Mouse (Mus musculus): ENCODE data around the gene Pigm. TPM values are rescaled to one million over a fixed set of nuclear protein-coding genes. Genes with fewer than 3 reads are reported as not detected.

Pigm gene
- total RNA-seq, 1 experiment from 2014 or later, result 13.1 TPM

DNA sequence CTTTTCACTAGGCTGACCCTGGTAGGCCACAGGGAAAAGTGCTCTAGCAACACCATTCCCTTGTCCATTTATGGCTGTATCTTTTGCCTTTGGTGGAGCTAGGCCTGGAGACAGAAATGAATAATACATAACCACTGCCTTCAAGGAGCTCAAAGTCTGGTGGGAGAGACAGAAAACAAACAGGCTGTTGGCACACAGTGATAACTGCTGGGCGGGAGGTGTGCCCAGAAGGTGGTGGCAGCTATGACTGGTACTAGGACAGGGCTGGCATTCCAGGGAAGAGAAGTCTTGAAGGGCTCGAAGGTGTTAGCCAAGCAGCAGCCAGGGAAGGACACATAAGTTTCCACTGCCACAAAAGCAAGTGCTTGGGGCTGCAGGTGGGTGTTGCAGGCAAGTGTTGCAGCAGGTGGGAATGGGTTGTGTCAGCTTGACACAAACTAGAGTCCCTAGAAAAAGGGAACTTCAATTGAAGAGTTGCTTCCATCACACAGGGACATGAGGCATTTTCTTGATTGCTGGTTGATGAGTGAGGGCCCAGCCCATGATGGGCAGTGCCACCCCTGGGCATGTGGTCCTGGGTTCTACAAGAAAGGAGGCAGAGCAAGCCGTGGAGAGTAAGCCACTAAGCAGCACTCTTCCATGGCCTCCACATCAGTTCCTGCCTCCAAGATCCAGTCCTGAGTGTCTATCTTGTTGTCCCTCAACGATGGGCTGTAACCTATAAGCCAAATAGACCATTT is 37.3 kb downstream of the Pigm start:
- DNase-seq, result no peak

DNA sequence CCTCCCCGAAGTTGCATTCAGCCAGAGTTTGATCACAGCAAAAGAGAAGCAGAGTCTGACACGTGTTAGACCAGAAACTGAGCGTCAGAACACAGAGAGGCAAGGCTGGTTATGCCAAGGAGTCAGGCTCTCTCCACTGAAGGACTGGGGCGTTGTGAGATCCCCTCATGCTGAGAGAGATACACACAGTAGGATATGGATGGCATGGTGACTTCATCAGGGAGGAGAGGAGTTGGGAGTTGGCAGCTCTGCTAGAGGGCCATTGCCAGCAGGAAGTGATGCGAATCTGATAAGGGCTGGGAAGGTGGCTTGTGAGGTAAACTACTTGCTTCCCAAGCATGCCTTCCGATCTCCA is 37.9 kb downstream of the Pigm start:
- no peak for DNase-seq

GRCm38 (mm10) chr1:172415061-172415460 is 38.7 kb downstream of the Pigm start:
- no peak for DNase-seq

DNA sequence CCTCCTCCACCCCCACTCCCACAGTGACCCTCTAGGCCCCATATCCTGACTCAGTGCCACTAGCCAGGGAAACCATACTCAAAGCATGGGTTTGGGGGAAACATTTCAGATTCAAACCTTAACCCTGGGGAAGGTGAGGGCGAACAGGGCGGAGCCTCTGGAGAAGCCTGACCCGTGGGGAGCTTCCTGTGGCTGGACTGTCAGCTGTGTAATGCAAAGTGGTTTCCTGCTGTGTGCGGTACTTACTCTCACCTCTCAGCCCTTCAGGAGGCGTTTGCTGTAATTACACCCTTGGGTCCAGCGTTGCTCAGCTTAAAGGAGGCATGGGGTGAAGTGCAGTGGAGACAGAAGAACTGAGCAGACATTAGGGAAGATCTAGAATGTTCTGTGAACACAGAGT is 41.8 kb downstream of the Pigm start:
- DNase-seq, result no peak

DNA sequence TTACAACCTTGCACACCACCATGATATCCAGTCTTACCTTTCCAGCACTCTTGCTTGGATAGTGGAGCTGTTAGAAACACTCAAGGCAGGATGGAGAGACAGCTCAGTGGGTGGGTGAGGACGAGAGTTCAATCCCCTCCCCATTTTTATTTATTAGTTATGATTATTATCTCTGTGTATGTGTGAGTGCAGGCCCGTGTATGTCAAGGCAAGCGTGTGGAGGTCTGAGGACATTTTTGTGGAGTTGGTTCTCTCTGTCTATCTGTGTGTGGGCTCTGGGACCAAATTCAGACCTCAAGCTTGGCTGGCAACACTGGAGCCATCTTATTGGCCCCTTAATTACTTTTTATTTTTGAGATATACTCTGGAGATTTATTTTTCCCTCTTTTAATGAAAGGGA is 42.3 kb downstream of the Pigm start:
- no peak for DNase-seq

- DNase-seq, result no peak
Measured at GRCm38 (mm10) chr1:172420181-172420580, 43.8 kb downstream of the Pigm start.

DNA sequence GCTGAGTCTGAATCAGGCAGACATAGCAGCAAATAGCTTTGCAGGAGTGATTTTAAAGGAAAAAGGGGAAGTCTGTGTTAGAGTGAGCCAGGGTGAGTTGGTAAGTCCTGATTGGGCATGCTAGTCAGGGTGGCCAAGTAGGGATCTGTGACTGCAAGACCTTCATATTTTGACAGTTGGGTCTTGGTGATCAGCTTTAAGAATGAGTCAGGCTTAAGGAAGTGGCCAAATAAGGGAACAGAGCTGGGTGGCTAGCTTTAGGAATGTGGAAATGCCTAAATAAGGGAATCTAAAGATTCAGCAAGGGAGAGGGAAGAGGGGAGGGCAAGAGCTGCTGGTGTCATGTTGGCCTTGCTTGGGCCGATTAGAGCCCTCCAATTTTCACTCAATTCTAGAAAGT is 47.0 kb downstream of the Pigm start:
- DNase-seq, result no peak

GRCm38 (mm10) chr1:172426419-172426818 is 50.1 kb downstream of the Pigm start:
- DNase-seq, result no peak

- no peak for DNase-seq
Measured at GRCm38 (mm10) chr1:172427841-172428240, 51.5 kb downstream of the Pigm start.

DNA sequence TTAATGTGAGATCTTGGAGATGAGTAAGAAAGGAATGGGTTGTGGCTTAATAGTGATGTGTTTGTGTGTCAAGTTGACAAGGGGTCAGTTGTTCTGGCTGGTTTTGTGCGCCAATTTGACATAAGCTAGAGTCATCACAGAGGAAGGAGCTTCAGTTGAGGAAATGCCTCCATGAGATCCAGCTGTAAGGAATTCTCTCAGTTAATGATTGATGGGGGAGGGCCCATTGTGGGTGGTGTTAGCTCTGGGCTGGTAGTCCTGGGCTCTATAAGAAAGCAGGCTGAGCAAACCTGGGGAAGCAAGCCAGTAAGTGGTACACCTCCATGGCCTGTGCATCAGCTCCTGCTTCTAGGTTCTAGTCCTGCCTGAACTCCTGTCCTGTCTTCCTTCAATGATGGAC is 52.3 kb downstream of the Pigm start:
- no peak for DNase-seq

DNA sequence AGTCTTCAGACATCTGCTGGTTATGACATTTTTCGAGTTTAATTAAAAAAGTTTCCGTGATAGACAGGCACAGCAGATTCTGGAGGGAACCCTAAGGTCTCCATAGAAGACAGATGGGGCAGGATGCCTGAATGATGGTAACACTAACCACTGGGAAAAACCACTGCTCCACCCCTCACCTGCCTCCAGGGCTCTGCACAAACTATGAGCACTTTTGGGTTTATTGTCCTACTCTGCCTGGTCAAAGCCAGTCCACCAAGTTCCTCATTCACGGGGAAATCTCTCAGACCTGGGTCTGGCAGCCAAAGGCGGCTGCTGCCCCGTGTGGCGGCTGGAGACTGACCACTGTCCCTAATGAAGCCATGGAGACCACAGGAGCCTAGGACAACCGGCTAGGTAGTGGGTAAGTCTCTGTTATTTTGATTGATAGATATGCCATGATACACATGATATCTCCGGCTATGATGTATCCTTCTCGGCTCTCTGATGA is 54.4 kb downstream of the Pigm start:
- no peak for DNase-seq

DNA sequence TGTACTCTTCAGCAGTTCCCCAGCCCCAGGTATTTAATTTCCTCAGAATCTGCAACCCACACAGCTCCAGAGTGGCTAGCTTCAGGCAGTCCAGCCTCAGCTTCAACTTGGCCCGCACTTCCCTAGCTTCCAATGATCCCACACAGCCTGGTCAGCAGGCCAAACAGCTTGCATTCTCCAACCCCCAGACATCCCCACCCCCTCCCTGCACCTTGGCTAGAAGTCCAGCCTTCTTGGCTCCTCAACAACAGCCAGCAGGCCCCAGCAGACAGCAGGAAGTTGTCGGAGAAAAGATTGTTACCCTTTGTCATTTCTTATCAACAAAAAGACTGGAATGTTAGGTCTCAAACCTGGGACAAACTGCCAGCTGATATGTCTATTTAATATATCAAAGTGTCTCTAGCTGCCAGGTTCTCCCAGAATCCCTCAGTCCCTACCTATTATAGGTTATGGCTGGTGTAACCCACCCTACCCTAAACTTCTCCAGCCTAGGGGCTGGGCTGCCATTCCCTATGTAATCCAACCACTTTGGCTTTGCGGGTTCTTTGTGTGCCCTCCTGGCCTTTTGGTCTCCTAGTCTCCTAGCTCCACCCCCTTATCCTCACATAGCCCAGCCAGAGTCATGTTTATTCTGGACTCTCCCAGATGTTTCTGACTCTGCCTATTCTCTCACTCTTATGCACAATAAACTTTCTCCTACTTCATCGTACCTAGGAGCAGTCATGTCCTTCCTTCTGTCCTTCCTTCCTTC is 55.7 kb downstream of the Pigm start:
- peak; percentile 8 for DNase-seq

DNA sequence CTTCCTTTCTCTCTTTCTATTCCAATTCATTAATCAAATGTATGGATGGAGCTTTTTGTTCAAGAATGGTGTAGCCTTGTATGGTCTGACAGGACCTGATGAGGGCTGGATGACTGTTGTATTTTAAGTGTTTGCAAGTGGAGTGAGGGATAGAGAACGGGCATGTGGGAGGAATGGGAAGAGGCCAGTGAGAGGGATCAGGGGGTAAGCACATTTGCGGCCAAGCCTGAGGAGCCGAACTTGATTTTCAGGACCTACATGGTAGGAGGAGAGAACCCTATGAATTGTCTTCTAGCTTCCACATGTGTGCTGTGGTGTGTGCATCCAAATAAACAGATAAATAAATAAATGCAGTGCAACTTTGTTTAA is 56.2 kb downstream of the Pigm start:
- DNase-seq, result no peak

DNA sequence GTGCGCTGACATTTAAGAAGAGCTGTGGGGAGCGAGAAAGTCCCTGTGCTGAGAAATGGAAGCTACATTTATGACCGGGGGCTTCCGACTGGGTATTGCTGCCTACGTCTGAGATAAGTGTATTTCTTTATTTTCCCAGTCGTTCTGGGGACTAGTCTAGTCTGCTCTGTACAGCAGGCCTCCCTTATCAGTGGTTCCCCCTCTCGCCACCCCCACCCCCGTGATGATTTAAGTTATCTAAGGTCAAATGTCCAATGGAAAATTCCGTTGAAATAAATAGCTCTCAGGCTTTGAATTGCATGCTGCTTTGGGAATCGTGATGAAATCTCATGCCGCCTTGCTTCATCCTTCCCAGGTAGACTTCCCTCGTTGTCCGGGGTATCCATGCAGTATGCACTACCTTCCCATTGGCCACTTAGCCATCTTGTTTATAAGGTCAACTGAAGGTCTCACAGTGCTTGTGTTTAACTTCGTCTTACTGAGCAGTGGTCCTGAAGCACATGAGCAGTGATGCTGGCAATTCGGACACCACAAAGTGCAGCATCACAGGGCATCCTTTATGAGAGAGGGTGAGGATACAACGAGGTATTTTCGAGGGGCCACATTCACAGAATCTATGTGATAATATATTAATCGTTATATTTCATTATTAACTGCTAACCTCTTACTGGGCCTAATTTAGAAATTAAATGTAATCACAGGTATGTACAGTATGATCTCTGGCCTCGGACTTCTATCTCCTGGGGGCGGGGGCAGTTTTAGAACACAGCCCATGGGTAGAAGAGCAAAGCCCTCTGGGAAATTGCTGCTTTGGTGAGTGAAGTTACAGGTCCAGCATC is 56.9 kb downstream of the Pigm start:
- DNase-seq, result no peak

Other genes starting within 250 kb of the Pigm start
- gene Pex19, start 249.8 kb upstream of the Pigm start, total RNA-seq (2021), result 106 and 158 TPM in 2 replicates
- gene Dcaf8, start 228.5 kb upstream of the Pigm start, total RNA-seq (2021), result 130 and 169 TPM in 2 replicates
- 48.3 and 52.1 TPM in 2 replicates for gene Pea15a, start 169.7 kb upstream of the Pigm start, total RNA-seq (2021)
- gene Casq1, start 156.7 kb upstream of the Pigm start, total RNA-seq (2021), result 1.00 TPM in 1 of 2 replicates, not detected in the other
- gene Atp1a4, start 118.1 kb upstream of the Pigm start, total RNA-seq (2021), result 0.88 and 2.3 TPM in 2 replicates
- 33.7 and 48.7 TPM in 2 replicates for gene Igsf8, start 114.9 kb upstream of the Pigm start, total RNA-seq (2021)
- gene Atp1a2, start 78.5 kb upstream of the Pigm start, total RNA-seq (2021), result 110 and 122 TPM in 2 replicates
- 0.18 TPM in 1 of 2 replicates, not detected in the other for gene Kcnj9, start 47.2 kb upstream of the Pigm start, total RNA-seq (2021)
- gene Kcnj10, start 35.3 kb upstream of the Pigm start, total RNA-seq (2021), result 0.39 and 0.48 TPM in 2 replicates
- 1.9 and 3.4 TPM in 2 replicates for gene Slamf9, start 98.8 kb downstream of the Pigm start, total RNA-seq (2021)
- 2.9 and 3.6 TPM in 2 replicates for gene Igsf9, start 105.2 kb downstream of the Pigm start, total RNA-seq (2021)
- 80.7 and 88.8 TPM in 2 replicates for gene Tagln2, start 123.5 kb downstream of the Pigm start, total RNA-seq (2021)
- gene Cfap45, start 144.3 kb downstream of the Pigm start, total RNA-seq (2021), result 1.3 TPM in 1 of 2 replicates, not detected in the other
- 0.33 TPM in 1 of 2 replicates, not detected in the other for gene Vsig8, start 179.4 kb downstream of the Pigm start, total RNA-seq (2021)
- gene Slamf8, start 214.0 kb downstream of the Pigm start, total RNA-seq (2021), result 0.24 TPM in 1 of 2 replicates, not detected in the other
- not detected in 2 replicates for gene Fcrl6, start 226.0 kb downstream of the Pigm start, total RNA-seq (2021)